Mouse (Mus musculus): Measurements from ENCODE around the gene Chrne. TPM values are rescaled to one million over a fixed set of nuclear protein-coding genes. Genes with fewer than 3 reads are reported as not detected.

Chrne gene
- polyA plus RNA-seq, 1 experiment from 2014 or later: 0.37 TPM

- 36% methylated on average over 6 of the region's 6 CpGs for WGBS
- Histone ChIP-seq H3K4me1 (replicated peaks) (peaks cover 49% of the 10 kb centered on the region), H3K4me3 (peak overlapping the region; percentile 78), H3K4me2 (peak overlapping the region; percentile 82), H3K27ac (ENCODE audit: poor library complexity, severe bottlenecking) (peak overlapping the region; percentile 96), H3K9me3 (replicated peaks) (no peaks in the 10 kb centered on the region), H3K36me3 (peaks cover 37% of the 10 kb centered on the region), H3K9ac (peak overlapping the region; percentile 94), H3K27me3 (replicated peaks) (no peaks in the 10 kb centered on the region)
- ATAC-seq (ENCODE audit: insufficient number of reproducible peaks, low FRiP score): no peak
Observed at GRCm38 (mm10) chr11:70657573-70657972, 38.6 kb upstream of the Chrne start.

- WGBS: 2% methylated on average over 3 of the region's 3 CpGs
- peak within 1 kb of the TSS; percentile 96 for H3K27ac ChIP-seq (ENCODE audit: poor library complexity, severe bottlenecking)
- peak within 1 kb of the TSS; percentile 82 for H3K4me2 ChIP-seq
- H3K4me1 ChIP-seq (replicated peaks): peaks cover 55% of the 10 kb centered on the region
- no peaks in the 10 kb centered on the region for H3K27me3 ChIP-seq (replicated peaks)
- peak within 1 kb of the TSS; percentile 94 for H3K9ac ChIP-seq
- peaks cover 37% of the 10 kb centered on the region for H3K36me3 ChIP-seq
- ATAC-seq (ENCODE audit: insufficient number of reproducible peaks, low FRiP score): no peak
- no peaks in the 10 kb centered on the region for H3K9me3 ChIP-seq (replicated peaks)
- H3K4me3 ChIP-seq: peak within 1 kb of the TSS; percentile 78
Observed at GRCm38 (mm10) chr11:70656964-70657363, 37.9 kb upstream of the Chrne start, which contains the start of gene Eno3. Gene Eno3 (plus strand): TSS chr11:70657202.

GRCm38 (mm10) chr11:70656456-70656927, 37.5 kb upstream of the Chrne start:
- H3K4me1 ChIP-seq (replicated peaks): peaks cover 59% of the 10 kb centered on the region

GRCm38 (mm10) chr11:70655571-70656455, 36.8 kb upstream of the Chrne start:
- peaks cover 38% of the 10 kb centered on the region for H3K36me3 ChIP-seq
- peaks cover 61% of the 10 kb centered on the region for H3K4me1 ChIP-seq (replicated peaks)
- peak overlapping the region; percentile 78 for H3K4me3 ChIP-seq
- H3K9me3 ChIP-seq (replicated peaks): no peaks in the 10 kb centered on the region
- peak overlapping the region; percentile 82 for H3K4me2 ChIP-seq
- no peaks in the 10 kb centered on the region for H3K27me3 ChIP-seq (replicated peaks)
- peak; percentile 40 for ATAC-seq (ENCODE audit: insufficient number of reproducible peaks, low FRiP score)
- H3K27ac ChIP-seq (ENCODE audit: poor library complexity, severe bottlenecking): peak overlapping the region; percentile 96
- WGBS: under 1% methylated on average over 61 of the region's 61 CpGs
- peak overlapping the region; percentile 94 for H3K9ac ChIP-seq

More at GRCm38 (mm10) chr11:70656456-70656927, 37.5 kb upstream of the Chrne start:
- Histone ChIP-seq H3K9ac (peak overlapping the region; percentile 94), H3K36me3 (peaks cover 38% of the 10 kb centered on the region), H3K27me3 (replicated peaks) (no peaks in the 10 kb centered on the region), H3K27ac (ENCODE audit: poor library complexity, severe bottlenecking) (peak overlapping the region; percentile 96), H3K4me3 (peak overlapping the region; percentile 78), H3K9me3 (replicated peaks) (no peaks in the 10 kb centered on the region), H3K4me2 (peak overlapping the region; percentile 82)
- 4% methylated on average over 16 of the region's 16 CpGs for WGBS
- peak; percentile 13; the same call in 1 of the 2 replicates for ATAC-seq (ENCODE audit: insufficient number of reproducible peaks, low FRiP score)

- peak overlapping the region; percentile 96 for H3K27ac ChIP-seq (ENCODE audit: poor library complexity, severe bottlenecking)
- peaks cover 68% of the 10 kb centered on the region for H3K4me1 ChIP-seq (replicated peaks)
- peak; percentile 46 for ATAC-seq (ENCODE audit: insufficient number of reproducible peaks, low FRiP score)
- WGBS: 0% methylated on average over 48 of the region's 48 CpGs
- peak overlapping the region; percentile 78 for H3K4me3 ChIP-seq
- peaks cover 38% of the 10 kb centered on the region for H3K36me3 ChIP-seq
- peak overlapping the region; percentile 94 for H3K9ac ChIP-seq
- H3K4me2 ChIP-seq: peak overlapping the region; percentile 82
- H3K27me3 ChIP-seq (replicated peaks): no peaks in the 10 kb centered on the region
- H3K9me3 ChIP-seq (replicated peaks): no peaks in the 10 kb centered on the region
Observed at GRCm38 (mm10) chr11:70654923-70655570, 36.0 kb upstream of the Chrne start.

GRCm38 (mm10) chr11:70654198-70654922, 35.3 kb upstream of the Chrne start, which contains the start of gene Pfn1:
Gene Pfn1 (minus strand): TSS chr11:70654644.
- ATAC-seq (ENCODE audit: insufficient number of reproducible peaks, low FRiP score): peak; percentile 51
- Histone ChIP-seq H3K27ac (ENCODE audit: poor library complexity, severe bottlenecking) (peak within 1 kb of the TSS; percentile 96), H3K4me3 (peak within 1 kb of the TSS; percentile 78), H3K9ac (peak within 1 kb of the TSS; percentile 94), H3K27me3 (replicated peaks) (no peaks in the 10 kb centered on the region), H3K4me2 (peak within 1 kb of the TSS; percentile 82), H3K9me3 (replicated peaks) (no peaks in the 10 kb centered on the region), H3K4me1 (replicated peaks) (peaks cover 69% of the 10 kb centered on the region), H3K36me3 (peaks cover 38% of the 10 kb centered on the region)
- under 1% methylated on average over 61 of the region's 61 CpGs for WGBS

- ATAC-seq (ENCODE audit: insufficient number of reproducible peaks, low FRiP score): peak; percentile 66
- Histone ChIP-seq H3K27ac (ENCODE audit: poor library complexity, severe bottlenecking) (peak overlapping the region; percentile 96), H3K4me3 (peak overlapping the region; percentile 78), H3K36me3 (peaks cover 41% of the 10 kb centered on the region), H3K27me3 (replicated peaks) (no peaks in the 10 kb centered on the region), H3K4me2 (peak overlapping the region; percentile 82), H3K9me3 (replicated peaks) (no peaks in the 10 kb centered on the region), H3K9ac (peak overlapping the region; percentile 94), H3K4me1 (replicated peaks) (peaks cover 69% of the 10 kb centered on the region)
- WGBS: under 1% methylated on average over 60 of the region's 63 CpGs
Observed at GRCm38 (mm10) chr11:70653345-70654197, 34.6 kb upstream of the Chrne start.

- Histone ChIP-seq H3K36me3 (peaks cover 45% of the 10 kb centered on the region), H3K27me3 (replicated peaks) (no peaks in the 10 kb centered on the region), H3K27ac (ENCODE audit: poor library complexity, severe bottlenecking) (peak overlapping the region; percentile 96), H3K4me3 (peak overlapping the region; percentile 78), H3K9ac (peak overlapping the region; percentile 94), H3K4me1 (replicated peaks) (peaks cover 68% of the 10 kb centered on the region), H3K4me2 (peak overlapping the region; percentile 82), H3K9me3 (replicated peaks) (no peaks in the 10 kb centered on the region)
- ATAC-seq (ENCODE audit: insufficient number of reproducible peaks, low FRiP score): no peak
- 40% methylated on average over 6 of the region's 6 CpGs for WGBS
Observed at GRCm38 (mm10) chr11:70652884-70653344, 33.9 kb upstream of the Chrne start.

- Histone ChIP-seq H3K4me3 (peak overlapping the region; percentile 78), H3K4me2 (peak overlapping the region; percentile 82), H3K36me3 (peaks cover 45% of the 10 kb centered on the region), H3K9me3 (replicated peaks) (no peaks in the 10 kb centered on the region), H3K27ac (ENCODE audit: poor library complexity, severe bottlenecking) (peak overlapping the region; percentile 96; the same call in 1 of the 2 replicates), H3K27me3 (replicated peaks) (no peaks in the 10 kb centered on the region), H3K4me1 (replicated peaks) (peaks cover 63% of the 10 kb centered on the region), H3K9ac (peak overlapping the region; percentile 94)
- ATAC-seq (ENCODE audit: insufficient number of reproducible peaks, low FRiP score): no peak
- WGBS: 66% methylated on average over 12 of the region's 12 CpGs
Observed at GRCm38 (mm10) chr11:70652029-70652883, 33.2 kb upstream of the Chrne start.
